Mouse (Mus musculus): Measurements from ENCODE around the gene Pi4k2b.
"Not testable (repeated sequence)": the region's sequence is repeated elsewhere in the genome, so short reads cannot be mapped to it uniquely, and the experiment has no call there.

Gene Pi4k2b

DNA sequence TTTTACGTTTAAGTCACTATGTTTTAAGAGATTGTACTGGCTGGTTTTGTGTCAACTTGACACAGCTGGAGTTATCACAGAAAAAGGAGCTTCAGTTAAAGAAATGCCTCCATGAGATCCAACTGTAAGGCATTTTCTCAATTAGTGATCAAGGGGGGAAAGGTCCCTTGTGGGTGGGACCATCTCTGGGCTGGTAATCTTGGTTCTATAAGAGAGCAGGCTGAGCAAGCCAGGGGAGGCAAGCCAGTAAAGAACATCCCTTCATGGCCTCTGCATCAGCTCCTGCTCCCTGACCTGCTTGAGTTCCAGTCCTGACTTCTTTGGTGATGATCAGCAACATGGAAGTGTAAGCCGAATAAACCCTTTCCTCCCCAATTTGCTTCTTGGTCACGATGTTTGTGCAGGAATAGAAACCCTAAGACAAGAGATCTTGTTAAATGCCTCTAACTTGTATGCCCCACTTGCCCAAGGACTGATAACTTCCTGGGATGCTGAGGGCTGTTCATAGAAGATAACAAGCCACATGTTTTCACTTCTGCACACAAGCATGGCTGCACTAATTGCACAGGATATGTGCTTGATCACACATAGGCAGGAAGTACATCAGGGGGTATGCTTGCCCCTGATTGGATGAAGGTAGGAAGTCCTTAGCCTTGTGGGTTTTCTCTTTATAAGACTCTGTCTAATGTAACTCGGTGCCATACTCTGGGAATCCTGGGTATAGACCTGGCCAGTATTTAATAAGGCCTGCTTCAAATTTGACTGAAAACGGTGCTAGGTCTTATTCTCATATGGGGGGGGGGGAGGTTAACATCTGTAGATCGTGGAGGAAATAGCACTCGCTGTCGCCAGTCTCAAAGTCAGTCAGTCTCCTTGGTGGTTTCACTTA, 35.3 kb downstream of the Pi4k2b start:
- not testable (repeated sequence) for DNase-seq (ENCODE audit: low read depth)

DNA sequence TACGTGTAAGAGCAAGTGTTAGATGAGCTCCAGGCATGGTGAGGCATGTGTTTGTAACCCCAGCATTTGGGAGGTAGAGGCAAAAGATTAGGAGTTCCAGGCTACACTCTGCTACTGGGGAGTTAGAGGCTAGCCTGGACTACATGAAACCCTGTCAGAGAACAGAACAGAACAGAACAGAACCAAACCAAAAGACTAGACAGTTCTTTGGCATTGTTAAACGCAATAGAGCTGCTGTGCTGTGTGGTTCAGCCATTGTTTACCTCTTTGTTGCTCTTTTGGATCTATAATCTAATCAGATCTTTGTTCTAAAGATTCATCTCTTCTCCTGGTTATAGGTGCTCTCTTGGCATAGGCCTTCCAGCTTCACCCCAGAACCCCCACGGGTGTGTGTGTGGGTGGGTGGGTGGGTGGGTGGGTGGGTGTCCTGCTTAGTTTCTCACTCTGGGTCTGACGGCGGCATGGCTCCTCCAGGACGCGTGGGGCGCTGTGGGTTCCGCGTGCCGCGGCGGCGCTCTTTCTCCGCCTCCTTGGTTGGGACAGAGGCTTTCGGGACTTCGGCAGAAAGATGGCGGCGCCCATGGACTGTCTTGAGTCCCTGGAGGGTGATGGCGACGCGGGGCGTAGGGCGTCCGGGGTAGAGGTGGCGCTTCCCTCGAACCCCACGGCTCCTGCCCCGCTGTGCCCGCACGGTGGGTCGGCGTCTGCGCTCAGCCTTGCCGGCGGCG, 41.3 kb downstream of the Pi4k2b start:
- DNase-seq (ENCODE audit: low read depth): peak; percentile 93

DNA sequence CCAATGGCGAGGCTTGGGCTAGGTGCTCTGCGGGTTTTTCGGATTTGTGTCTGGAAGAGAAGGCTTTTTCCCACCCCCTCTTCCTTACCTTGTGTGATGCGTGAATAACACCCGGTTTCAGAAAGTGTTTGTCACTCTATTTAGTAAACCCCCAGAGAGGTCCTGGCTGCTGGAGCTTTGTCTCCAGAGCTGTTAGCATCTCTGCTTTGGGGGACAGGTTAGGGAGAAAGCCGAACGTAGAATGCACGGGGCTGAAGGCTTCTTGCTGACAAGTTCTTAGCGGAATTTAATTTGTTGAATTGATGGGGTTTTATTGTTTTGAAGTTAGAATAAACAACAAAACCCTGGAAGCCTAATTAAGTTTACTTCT, 41.9 kb downstream of the Pi4k2b start:
- DNase-seq (ENCODE audit: low read depth): no peak

- no peak for DNase-seq (ENCODE audit: low read depth)
Observed at GRCm38 (mm10) chr5:52783957-52784356, 42.6 kb downstream of the Pi4k2b start.

GRCm38 (mm10) chr5:52786556-52787322, 45.4 kb downstream of the Pi4k2b start:
- peak; percentile 41 for DNase-seq (ENCODE audit: low read depth)

DNA sequence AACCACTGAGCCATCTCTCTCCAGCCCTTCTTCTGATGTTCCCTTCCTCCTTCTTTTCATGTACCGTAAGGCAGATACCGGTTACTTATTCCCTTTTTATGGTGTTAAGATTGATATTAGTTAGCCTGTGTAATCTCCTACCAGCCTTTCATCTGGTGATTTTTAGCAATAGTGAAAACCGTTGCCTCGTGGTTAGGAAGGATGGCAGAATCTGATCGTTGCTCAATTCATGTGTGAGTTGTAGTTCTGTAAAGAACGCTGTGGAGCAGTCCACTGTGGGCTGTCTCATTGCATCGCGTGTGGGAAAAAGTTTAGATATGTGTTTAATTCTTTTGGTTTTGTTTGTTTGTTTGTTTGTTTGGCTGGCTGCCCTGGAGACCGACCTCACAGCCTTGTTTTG, 51.9 kb downstream of the Pi4k2b start:
- DNase-seq (ENCODE audit: low read depth): no peak

- peak; percentile 63 for DNase-seq (ENCODE audit: low read depth)
Observed at GRCm38 (mm10) chr5:52794109-52794508, 52.7 kb downstream of the Pi4k2b start.

- no peak for DNase-seq (ENCODE audit: low read depth)
Observed at GRCm38 (mm10) chr5:52799274-52799985, 58.1 kb downstream of the Pi4k2b start.

DNA sequence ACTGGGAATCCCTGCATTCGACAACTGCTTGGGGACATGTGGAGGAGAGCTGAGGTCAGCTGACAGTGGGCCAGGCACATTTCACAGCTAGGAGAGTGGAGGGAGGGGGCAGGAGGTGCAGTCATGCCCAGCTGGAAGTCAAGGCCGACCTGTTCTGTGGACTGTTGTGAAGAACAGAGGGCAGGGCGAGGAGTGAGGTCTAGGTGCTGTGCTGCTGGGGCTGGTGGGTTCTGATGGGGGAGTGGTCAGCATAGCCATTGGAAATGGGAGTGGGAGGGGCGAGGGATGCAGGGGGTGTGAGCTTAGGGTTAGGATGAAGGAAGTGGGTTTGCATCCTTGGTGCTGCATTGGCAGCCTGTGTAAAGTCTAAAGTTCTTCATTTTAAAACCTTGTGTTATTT, 64.4 kb downstream of the Pi4k2b start:
- no peak for DNase-seq (ENCODE audit: low read depth)

DNA sequence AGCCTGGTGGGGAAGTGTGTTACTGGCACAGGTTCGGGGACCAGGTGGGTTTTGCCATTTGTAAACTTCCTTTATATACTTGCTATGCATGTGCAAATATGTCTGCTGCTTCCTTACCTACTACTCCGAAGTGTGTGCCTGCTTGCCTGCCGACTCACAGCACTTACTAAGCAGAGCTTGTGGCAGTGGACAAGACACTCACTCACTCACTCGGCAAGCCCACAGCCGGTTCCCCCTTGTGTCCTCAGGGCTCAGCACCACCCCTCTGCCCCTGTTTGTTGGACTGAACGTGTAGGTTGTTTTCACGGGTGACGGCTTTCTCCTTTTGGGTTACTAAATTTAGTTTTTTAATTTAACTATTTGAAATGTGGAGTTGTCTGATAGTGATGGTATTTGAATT, 65.0 kb downstream of the Pi4k2b start:
- DNase-seq (ENCODE audit: low read depth): no peak

- DNase-seq (ENCODE audit: low read depth): no peak
Observed at GRCm38 (mm10) chr5:52807030-52807429, 65.7 kb downstream of the Pi4k2b start.

- DNase-seq (ENCODE audit: low read depth): no peak
Observed at GRCm38 (mm10) chr5:52810446-52810845, 69.1 kb downstream of the Pi4k2b start.

DNA sequence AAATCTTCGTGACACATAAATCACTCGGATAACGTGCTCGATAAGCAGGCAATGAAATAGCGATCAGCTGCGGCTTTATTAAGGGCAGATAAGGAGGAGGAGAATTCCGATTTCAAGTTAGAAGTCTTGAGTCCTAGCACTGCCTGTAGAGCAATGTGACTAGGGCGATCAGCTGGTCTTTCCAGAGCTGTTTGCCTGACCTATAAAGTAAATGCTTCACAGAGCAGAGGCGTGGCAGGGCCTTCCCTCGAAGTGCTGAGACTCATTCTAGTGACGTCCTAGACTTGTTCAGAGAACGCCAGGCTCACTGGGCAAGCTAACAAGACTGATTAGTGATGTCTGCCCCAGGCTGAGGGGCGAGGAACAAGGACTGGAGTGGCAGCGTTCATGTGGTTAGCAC, 69.7 kb downstream of the Pi4k2b start:
- DNase-seq (ENCODE audit: low read depth): no peak

GRCm38 (mm10) chr5:52812456-52812855, 71.1 kb downstream of the Pi4k2b start:
- no peak for DNase-seq (ENCODE audit: low read depth)

DNA sequence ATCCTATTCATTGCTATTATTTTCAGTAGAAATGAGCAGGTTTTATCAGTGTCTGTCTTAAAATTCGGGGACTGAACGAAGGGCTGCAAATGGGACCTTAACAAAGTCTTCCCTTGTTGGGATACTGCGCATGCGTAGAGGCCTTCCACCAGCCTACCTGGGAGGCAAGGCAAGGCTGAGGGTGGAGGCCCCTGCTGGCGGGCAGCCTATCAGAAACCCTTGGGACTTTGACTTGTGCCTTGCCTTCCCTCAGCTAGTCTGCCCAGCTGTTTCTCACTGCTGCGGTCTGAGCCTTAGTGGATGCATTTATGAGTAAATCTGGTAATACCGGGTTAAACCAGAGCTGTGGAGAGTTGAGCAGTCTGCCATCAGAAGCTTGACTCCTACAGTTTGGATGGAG, 71.9 kb downstream of the Pi4k2b start:
- no peak for DNase-seq (ENCODE audit: low read depth)

DNA sequence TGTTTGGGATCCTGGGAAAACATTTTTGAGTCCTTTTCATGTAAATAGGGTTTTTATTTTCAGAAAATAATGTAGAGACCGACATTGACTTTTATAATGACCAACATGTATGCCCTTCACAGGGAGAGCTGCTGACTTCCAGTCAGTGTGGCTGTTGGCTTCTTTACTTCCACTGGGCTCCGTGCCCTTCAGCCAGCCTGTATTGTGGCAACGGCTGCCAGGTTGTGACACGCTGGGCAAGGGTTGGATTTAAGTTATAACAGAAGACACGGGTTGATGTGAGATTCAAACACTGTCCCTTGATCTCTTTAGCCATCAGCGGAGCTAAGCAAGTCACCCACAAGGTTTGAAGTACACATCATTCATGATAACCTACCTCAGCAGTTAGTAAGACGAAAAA, 77.3 kb downstream of the Pi4k2b start:
- no peak for DNase-seq (ENCODE audit: low read depth)

Measured in NIH3T3 (cell line).